Mouse (Mus musculus) c-Kit-positive CD71-positive TER-119-positive erythroid progenitor cells, embryonic 14.5 days (primary cell): ENCODE measurements around the gene Tmtc1.
A peak's percentile ranks its signal among the peaks of the same experiment; 100 is the strongest.

Source experiments
- DNase-seq: peaks from one replicate; pipeline ENCODE4 v3.0.0-alpha.2; 2013; ENCODE audit warnings: low spot score

Tmtc1 gene

GRCm38 (mm10) chr6:148420387-148420786 lies 23.8 kb downstream of the Tmtc1 start:
- no peak for DNase-seq

GRCm38 (mm10) chr6:148416597-148416996 lies 27.6 kb downstream of the Tmtc1 start:
- no peak for DNase-seq

GRCm38 (mm10) chr6:148413638-148414037 lies 30.6 kb downstream of the Tmtc1 start:
- DNase-seq = peak; percentile 3

GRCm38 (mm10) chr6:148406792-148407490 lies 37.2 kb downstream of the Tmtc1 start:
- no peak for DNase-seq

- DNase-seq = no peak
Measured at GRCm38 (mm10) chr6:148405599-148405998, 38.6 kb downstream of the Tmtc1 start.

GRCm38 (mm10) chr6:148404500-148404899 lies 39.7 kb downstream of the Tmtc1 start:
- no peak for DNase-seq

GRCm38 (mm10) chr6:148403761-148404160 lies 40.4 kb downstream of the Tmtc1 start:
- DNase-seq = no peak

- DNase-seq = no peak
Measured at GRCm38 (mm10) chr6:148401031-148401430, 43.2 kb downstream of the Tmtc1 start.

GRCm38 (mm10) chr6:148399541-148399940 lies 44.6 kb downstream of the Tmtc1 start:
- no peak for DNase-seq

- no peak for DNase-seq
Measured at GRCm38 (mm10) chr6:148398888-148399287, 45.3 kb downstream of the Tmtc1 start.

- DNase-seq = no peak
Measured at GRCm38 (mm10) chr6:148397270-148397669, 46.9 kb downstream of the Tmtc1 start.

- DNase-seq = peak; percentile 27
Measured at GRCm38 (mm10) chr6:148395272-148395671, 48.9 kb downstream of the Tmtc1 start.

GRCm38 (mm10) chr6:148394294-148394693 lies 49.9 kb downstream of the Tmtc1 start:
- no peak for DNase-seq

- DNase-seq = no peak
Measured at GRCm38 (mm10) chr6:148392147-148392546, 52.0 kb downstream of the Tmtc1 start.

GRCm38 (mm10) chr6:148391286-148391685 lies 52.9 kb downstream of the Tmtc1 start:
- DNase-seq = no peak

- DNase-seq = no peak
Measured at GRCm38 (mm10) chr6:148390630-148391276, 53.4 kb downstream of the Tmtc1 start.

GRCm38 (mm10) chr6:148387990-148388389 lies 56.2 kb downstream of the Tmtc1 start:
- no peak for DNase-seq

- DNase-seq = no peak
Measured at GRCm38 (mm10) chr6:148384111-148384895, 59.9 kb downstream of the Tmtc1 start.

GRCm38 (mm10) chr6:148381163-148381782 lies 62.9 kb downstream of the Tmtc1 start:
- DNase-seq = no peak

GRCm38 (mm10) chr6:148375618-148376209 lies 68.5 kb downstream of the Tmtc1 start:
- no peak for DNase-seq

- no peak for DNase-seq
Measured at GRCm38 (mm10) chr6:148375015-148375414, 69.2 kb downstream of the Tmtc1 start.

GRCm38 (mm10) chr6:148373444-148373843 lies 70.7 kb downstream of the Tmtc1 start:
- DNase-seq = no peak
